Mouse (Mus musculus): ENCODE results near the gene Dph2. TPM values are rescaled to one million over a fixed set of nuclear protein-coding genes. Genes with fewer than 3 reads are reported as not detected.

Dph2 gene
- polyA plus RNA-seq, 1 experiment: 45.8 TPM

- Histone ChIP-seq H3K27me3 (ENCODE audit: control insufficient read depth, insufficient read depth, low read length) (no peaks in the 10 kb centered on the region), H3K4me1 (replicated peaks; ENCODE audit: control insufficient read depth, insufficient read depth, low read length) (no peaks in the 10 kb centered on the region), H3K27ac (ENCODE audit: control insufficient read depth, insufficient read depth, low read length) (no peak overlapping the region), H3K36me3 (ENCODE audit: control insufficient read depth, insufficient read depth, low read length) (peaks cover 38% of the 10 kb centered on the region), H3K4me3 (ENCODE audit: control insufficient read depth, insufficient read depth, low read length) (no peak overlapping the region)
- 97% methylated on average over 8 of the region's 8 CpGs for WGBS
- no peak for TF ChIP-seq CTCF (IDR thresholded peaks at IDR 0.05; ENCODE audit: borderline replicate concordance, control insufficient read depth, extremely low read depth, insufficient read depth, low read length, poor library complexity)
- no peak for TF ChIP-seq POLR2A (IDR thresholded peaks at IDR 0.05; ENCODE audit: control insufficient read depth, extremely low read depth, insufficient read depth, low read length, poor library complexity)
- no peak for DNase-seq
These were observed 12.9 kb upstream of the Dph2 start for GRCm38 (mm10) chr4:117904761-117905160.

- Histone ChIP-seq H3K27ac (ENCODE audit: control insufficient read depth, insufficient read depth, low read length) (no peak overlapping the region), H3K4me3 (ENCODE audit: control insufficient read depth, insufficient read depth, low read length) (no peak overlapping the region), H3K36me3 (ENCODE audit: control insufficient read depth, insufficient read depth, low read length) (peaks cover 38% of the 10 kb centered on the region), H3K27me3 (ENCODE audit: control insufficient read depth, insufficient read depth, low read length) (no peaks in the 10 kb centered on the region), H3K4me1 (replicated peaks; ENCODE audit: control insufficient read depth, insufficient read depth, low read length) (no peaks in the 10 kb centered on the region)
- TF ChIP-seq CTCF (IDR thresholded peaks at IDR 0.05; ENCODE audit: borderline replicate concordance, control insufficient read depth, extremely low read depth, insufficient read depth, low read length, poor library complexity) (no peak), POLR2A (IDR thresholded peaks at IDR 0.05; ENCODE audit: control insufficient read depth, extremely low read depth, insufficient read depth, low read length, poor library complexity) (no peak)
- DNase-seq: no peak
- 97% methylated on average over 10 of the region's 10 CpGs for WGBS
These were observed 12.3 kb upstream of the Dph2 start for GRCm38 (mm10) chr4:117904094-117904493.

- H3K36me3 ChIP-seq (ENCODE audit: control insufficient read depth, insufficient read depth, low read length): peaks cover 21% of the 10 kb centered on the region
- no peaks in the 10 kb centered on the region for H3K4me1 ChIP-seq (replicated peaks; ENCODE audit: control insufficient read depth, insufficient read depth, low read length)
- no peak overlapping the region for H3K27ac ChIP-seq (ENCODE audit: control insufficient read depth, insufficient read depth, low read length)
- 88% methylated on average over 3 of the region's 3 CpGs for WGBS
- H3K4me3 ChIP-seq (ENCODE audit: control insufficient read depth, insufficient read depth, low read length): no peak overlapping the region
- no peak for DNase-seq
- TF ChIP-seq POLR2A (IDR thresholded peaks at IDR 0.05; ENCODE audit: control insufficient read depth, extremely low read depth, insufficient read depth, low read length, poor library complexity) (no peak), CTCF (IDR thresholded peaks at IDR 0.05; ENCODE audit: borderline replicate concordance, control insufficient read depth, extremely low read depth, insufficient read depth, low read length, poor library complexity) (no peak)
- no peaks in the 10 kb centered on the region for H3K27me3 ChIP-seq (ENCODE audit: control insufficient read depth, insufficient read depth, low read length)
These were observed 6.3 kb upstream of the Dph2 start for GRCm38 (mm10) chr4:117898111-117898510.

GRCm38 (mm10) chr4:117896031-117896430, 4.2 kb upstream of the Dph2 start:
- Histone ChIP-seq H3K36me3 (ENCODE audit: control insufficient read depth, insufficient read depth, low read length) (peaks cover 8% of the 10 kb centered on the region; the same call in 1 of the 2 replicates), H3K27ac (ENCODE audit: control insufficient read depth, insufficient read depth, low read length) (no peak overlapping the region), H3K4me1 (replicated peaks; ENCODE audit: control insufficient read depth, insufficient read depth, low read length) (peaks cover 7% of the 10 kb centered on the region), H3K4me3 (ENCODE audit: control insufficient read depth, insufficient read depth, low read length) (no peak overlapping the region), H3K27me3 (ENCODE audit: control insufficient read depth, insufficient read depth, low read length) (no peaks in the 10 kb centered on the region)
- WGBS: 94% methylated on average over 6 of the region's 6 CpGs
- DNase-seq: no peak
- TF ChIP-seq POLR2A (IDR thresholded peaks at IDR 0.05; ENCODE audit: control insufficient read depth, extremely low read depth, insufficient read depth, low read length, poor library complexity) (no peak), CTCF (IDR thresholded peaks at IDR 0.05; ENCODE audit: borderline replicate concordance, control insufficient read depth, extremely low read depth, insufficient read depth, low read length, poor library complexity) (no peak)

GRCm38 (mm10) chr4:117895339-117895738, 3.5 kb upstream of the Dph2 start:
- WGBS: 93% methylated on average over 7 of the region's 7 CpGs
- H3K4me3 ChIP-seq (ENCODE audit: control insufficient read depth, insufficient read depth, low read length): no peak overlapping the region
- H3K4me1 ChIP-seq (replicated peaks; ENCODE audit: control insufficient read depth, insufficient read depth, low read length): peaks cover 11% of the 10 kb centered on the region
- TF ChIP-seq CTCF (IDR thresholded peaks at IDR 0.05; ENCODE audit: borderline replicate concordance, control insufficient read depth, extremely low read depth, insufficient read depth, low read length, poor library complexity) (no peak), POLR2A (IDR thresholded peaks at IDR 0.05; ENCODE audit: control insufficient read depth, extremely low read depth, insufficient read depth, low read length, poor library complexity) (no peak)
- H3K27me3 ChIP-seq (ENCODE audit: control insufficient read depth, insufficient read depth, low read length): no peaks in the 10 kb centered on the region
- no peak for DNase-seq
- peaks cover 4% of the 10 kb centered on the region; the same call in 1 of the 2 replicates for H3K36me3 ChIP-seq (ENCODE audit: control insufficient read depth, insufficient read depth, low read length)
- no peak overlapping the region for H3K27ac ChIP-seq (ENCODE audit: control insufficient read depth, insufficient read depth, low read length)

GRCm38 (mm10) chr4:117894601-117895000, 2.8 kb upstream of the Dph2 start:
- no peaks in the 10 kb centered on the region; the same call in 1 of the 2 replicates for H3K36me3 ChIP-seq (ENCODE audit: control insufficient read depth, insufficient read depth, low read length)
- TF ChIP-seq POLR2A (IDR thresholded peaks at IDR 0.05; ENCODE audit: control insufficient read depth, extremely low read depth, insufficient read depth, low read length, poor library complexity) (no peak), CTCF (IDR thresholded peaks at IDR 0.05; ENCODE audit: borderline replicate concordance, control insufficient read depth, extremely low read depth, insufficient read depth, low read length, poor library complexity) (no peak)
- no peak overlapping the region for H3K27ac ChIP-seq (ENCODE audit: control insufficient read depth, insufficient read depth, low read length)
- no peak for DNase-seq
- no peak overlapping the region for H3K4me3 ChIP-seq (ENCODE audit: control insufficient read depth, insufficient read depth, low read length)
- no peaks in the 10 kb centered on the region for H3K27me3 ChIP-seq (ENCODE audit: control insufficient read depth, insufficient read depth, low read length)
- WGBS: 96% methylated on average over 8 of the region's 8 CpGs
- peaks cover 11% of the 10 kb centered on the region for H3K4me1 ChIP-seq (replicated peaks; ENCODE audit: control insufficient read depth, insufficient read depth, low read length)

GRCm38 (mm10) chr4:117893376-117893775, 1.5 kb upstream of the Dph2 start:
- Histone ChIP-seq H3K4me1 (replicated peaks; ENCODE audit: control insufficient read depth, insufficient read depth, low read length) (peaks cover 11% of the 10 kb centered on the region), H3K27ac (ENCODE audit: control insufficient read depth, insufficient read depth, low read length) (no peak overlapping the region), H3K4me3 (ENCODE audit: control insufficient read depth, insufficient read depth, low read length) (no peak overlapping the region), H3K27me3 (ENCODE audit: control insufficient read depth, insufficient read depth, low read length) (no peaks in the 10 kb centered on the region), H3K36me3 (ENCODE audit: control insufficient read depth, insufficient read depth, low read length) (no peaks in the 10 kb centered on the region)
- TF ChIP-seq POLR2A (IDR thresholded peaks at IDR 0.05; ENCODE audit: control insufficient read depth, extremely low read depth, insufficient read depth, low read length, poor library complexity): no peak
- TF ChIP-seq CTCF (IDR thresholded peaks at IDR 0.05; ENCODE audit: borderline replicate concordance, control insufficient read depth, extremely low read depth, insufficient read depth, low read length, poor library complexity): no peak
- 23% methylated on average over 9 of the region's 9 CpGs for WGBS
- peak; percentile 61 for DNase-seq
